Mouse (Mus musculus) effector memory CD4-positive, alpha-beta T cell, adult 7 months (primary cell): Measurements from ENCODE around the gene Cxcr2. TPM values are rescaled to one million over a fixed set of nuclear protein-coding genes. Genes with fewer than 3 reads are reported as not detected.

Source experiments
- polyA plus RNA-seq: library from polyadenylated mRNA; unstranded; fragments of 100-300 nt; shearing (Covaris generic); gene quantifications from one replicate; pipeline ENCODE4 v1.2.1, GENCODE M21; 2017

Gene Cxcr2
- polyA plus RNA-seq, result not detected

DNA sequence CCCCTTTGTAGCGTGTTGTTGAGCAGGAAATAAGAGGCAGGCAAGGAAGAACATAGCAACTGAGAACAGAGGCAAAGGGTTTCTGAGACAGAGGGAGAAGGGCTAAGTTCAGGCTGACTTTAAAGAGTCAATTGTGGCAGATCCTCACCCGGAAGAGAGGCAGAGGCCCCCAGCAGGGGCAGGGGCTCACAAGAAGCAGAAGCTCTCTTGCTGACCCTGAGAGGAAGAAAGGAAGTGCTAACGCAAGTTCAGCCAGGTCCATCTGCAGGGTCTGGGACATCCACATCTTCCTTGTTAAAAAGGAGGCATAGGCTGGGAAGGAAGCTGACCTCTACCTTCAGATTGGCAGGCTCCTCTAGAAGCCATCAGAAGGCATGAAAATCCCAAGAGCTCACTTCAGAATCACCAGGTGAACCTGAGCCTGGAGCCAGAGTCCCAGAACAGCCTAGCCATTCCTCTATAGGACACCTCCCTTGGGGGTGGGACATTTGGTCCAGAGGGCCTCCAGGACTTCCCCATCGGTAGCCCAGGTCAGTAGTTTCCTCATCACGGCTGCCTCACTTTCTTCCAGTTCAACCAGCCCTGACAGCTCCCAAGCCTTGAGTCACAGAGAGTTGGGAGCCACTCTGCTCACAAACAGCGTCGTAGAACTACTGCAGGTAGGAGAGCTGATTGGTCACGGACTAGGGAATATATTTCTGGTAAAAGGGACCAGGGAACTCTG, at the start of gene Cxcr2:
Cxcr2 (plus strand) TSS at position 529 of the 724 bp plus-strand sequence.

DNA sequence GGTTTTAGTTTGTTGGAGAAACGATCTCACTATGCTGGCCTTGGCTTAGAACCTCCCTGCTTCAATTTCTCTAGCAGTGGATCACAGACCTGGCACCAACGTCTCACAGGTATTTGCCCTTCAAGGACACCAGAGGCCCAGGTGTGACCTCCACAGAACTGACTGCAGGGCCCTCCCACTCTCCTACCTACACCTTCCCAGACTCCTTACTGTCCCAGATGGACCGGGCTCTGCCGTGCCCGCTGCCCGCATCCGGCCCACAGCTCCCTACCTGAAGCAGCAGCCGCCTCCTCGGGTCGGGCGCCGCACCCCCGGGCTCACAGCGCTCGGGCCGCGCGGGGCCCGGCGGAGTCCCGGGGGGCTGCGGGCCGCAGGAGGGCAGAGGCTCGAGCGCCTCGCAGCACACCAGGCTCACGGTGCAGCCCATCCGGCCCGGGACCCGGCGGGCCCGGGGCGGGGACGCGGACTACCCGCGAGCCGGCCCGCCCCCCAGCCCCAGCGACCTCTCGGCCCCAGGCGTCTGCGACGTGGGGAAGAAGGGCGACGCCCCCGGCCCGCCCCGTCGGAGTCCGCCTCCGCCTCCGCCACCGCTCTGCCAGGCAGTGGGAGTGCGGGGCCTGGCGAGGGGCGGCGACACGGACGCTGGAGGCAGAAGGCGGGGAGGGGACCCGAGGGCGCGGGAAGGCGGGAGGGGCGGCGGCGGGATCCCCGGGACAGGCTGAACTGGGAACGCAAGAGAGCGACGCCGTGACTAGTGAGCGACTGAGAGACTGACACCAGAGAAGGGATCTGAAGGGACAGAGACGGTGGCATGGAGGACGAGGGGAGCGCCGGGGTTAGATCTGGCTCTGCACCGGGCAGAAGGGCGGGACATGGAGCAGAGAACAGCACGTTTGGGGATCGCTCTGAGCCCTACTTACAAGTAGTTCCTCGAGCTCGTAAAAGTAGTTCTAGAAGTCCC, 29.5 kb upstream of the Cxcr2 start, which contains the start of gene Tns1:
Tns1 (minus strand) TSS at position 429 of the 961 bp plus-strand sequence.

DNA sequence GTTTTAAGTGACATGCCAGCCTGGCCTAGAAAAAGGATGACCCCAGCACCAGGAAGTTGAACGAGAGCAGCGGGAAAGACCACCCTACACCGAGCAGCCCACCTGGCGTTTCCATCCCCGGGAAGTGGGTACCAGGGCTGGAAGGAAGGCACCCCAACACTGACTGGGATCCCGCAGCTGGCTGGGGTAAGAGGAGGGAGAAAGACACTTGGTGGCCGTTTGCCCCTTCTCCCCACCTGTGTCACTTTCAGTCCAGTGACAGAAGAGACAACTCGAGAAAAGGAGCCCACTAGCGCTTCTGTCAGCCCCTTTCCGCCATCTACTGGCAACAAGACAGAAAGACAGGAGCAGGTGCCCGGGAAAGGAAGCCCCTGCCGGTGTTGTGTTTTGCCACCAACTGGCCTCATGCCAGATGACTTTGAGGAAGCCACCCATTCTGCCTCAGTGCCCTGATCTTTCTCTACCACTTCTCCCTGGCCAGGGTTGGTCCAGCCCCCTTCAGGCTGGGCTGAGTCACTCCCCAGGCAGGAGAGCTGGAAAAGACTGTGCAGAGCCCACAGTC, 28.7 kb upstream of the Cxcr2 start, which contains the start of gene Rufy4:
Rufy4 (plus strand) TSS at position 551 of the 562 bp plus-strand sequence.

DNA sequence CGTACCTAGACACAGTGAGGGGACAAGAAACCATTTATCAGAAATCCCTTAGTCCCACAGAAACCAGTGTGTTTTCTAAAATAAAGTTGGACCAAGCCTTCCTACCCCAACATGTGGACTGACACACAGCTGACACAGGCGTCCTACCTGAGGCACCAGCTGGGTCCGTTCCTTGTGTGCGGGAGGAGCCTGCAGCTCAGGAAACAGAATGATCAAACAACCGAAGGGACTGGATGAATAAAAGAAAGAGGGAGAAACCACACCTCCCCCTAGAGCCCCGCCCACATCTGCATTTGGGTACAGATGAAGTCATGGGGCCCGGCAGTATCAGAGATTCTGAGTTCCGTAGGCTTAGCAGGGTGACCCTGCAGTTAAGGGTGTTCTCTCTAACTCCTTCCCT, 40.7 kb downstream of the Cxcr2 start, which contains the start of gene Cxcr1:
Cxcr1 (minus strand) TSS at position 187 of the 400 bp plus-strand sequence.

Other genes with a start within 250 kb of the Cxcr2 start
- gene Tns1, start 29.5 kb upstream of the Cxcr2 start, polyA plus RNA-seq, result 1.5 TPM
- gene Rufy4, start 28.4 kb upstream of the Cxcr2 start, polyA plus RNA-seq, result not detected
- gene Cxcr1, start 40.6 kb downstream of the Cxcr2 start, polyA plus RNA-seq, result not detected
- gene Arpc2, start 82.1 kb downstream of the Cxcr2 start, polyA plus RNA-seq, result 944 TPM
- gene Gpbar1, start 124.6 kb downstream of the Cxcr2 start, polyA plus RNA-seq, result not detected
- 242 TPM for gene Aamp, start 130.7 kb downstream of the Cxcr2 start, polyA plus RNA-seq
- gene Pnkd, start 130.9 kb downstream of the Cxcr2 start, polyA plus RNA-seq, result 36.7 TPM
- 7.9 TPM for gene Tmbim1, start 151.6 kb downstream of the Cxcr2 start, polyA plus RNA-seq
- gene Catip, start 208.1 kb downstream of the Cxcr2 start, polyA plus RNA-seq, result not detected
- gene Slc11a1, start 221.2 kb downstream of the Cxcr2 start, polyA plus RNA-seq, result not detected
- gene Ctdsp1, start 237.5 kb downstream of the Cxcr2 start, polyA plus RNA-seq, result 4.6 TPM